In the genomic region with DNA sequence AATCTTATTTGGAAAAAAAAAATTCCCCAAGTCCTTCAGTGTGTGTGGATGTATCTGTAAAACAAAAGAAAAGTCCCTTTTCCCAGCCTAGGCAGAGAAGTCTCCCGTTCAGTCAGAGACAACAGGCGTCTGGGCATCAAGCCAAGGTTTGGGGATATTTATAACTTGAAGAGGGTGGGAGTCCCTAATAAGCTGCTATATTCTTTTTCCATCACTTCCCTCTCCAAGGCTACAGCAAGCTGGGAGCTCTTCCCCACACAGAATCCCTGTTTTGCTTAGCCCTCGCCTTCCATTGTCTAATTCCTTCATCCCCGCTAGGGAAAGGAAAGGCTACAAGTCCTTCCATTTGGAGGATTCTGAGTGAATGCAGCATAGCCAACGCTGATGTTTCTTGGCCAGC, we compare ENCODE assay signal across 8 mouse cellular contexts. TPM values are rescaled to one million over a fixed set of nuclear protein-coding genes. Genes with fewer than 3 reads are reported as not detected.
A peak's percentile ranks its signal among the peaks of the same experiment; 100 is the strongest.
DNase-seq lines count a peak whose midpoint lies in the region; ATAC-seq lines count a peak whose summit lies in the region.

A gene (plus strand): TSS at position 229 of the 400 bp plus-strand sequence.

- peaks cover 24% of the 10 kb centered on the region for H3K36me3 ChIP-seq in intestine, embryonic 14.5 days (ENCODE audit: control insufficient read depth, insufficient read depth, low read length)

- H3K9me3 ChIP-seq in intestine, embryonic 14.5 days (ENCODE audit: control insufficient read depth, low read length) = 0 out of 2 replicates have a peak, but pooled peaks cover 5% of the 10 kb centered on the region

- peak within 1 kb of the TSS; percentile 94 for H3K4me2 ChIP-seq in intestine, embryonic 14.5 days (ENCODE audit: low read length)

- H3K27me3 ChIP-seq in intestine, embryonic 14.5 days (replicated peaks; ENCODE audit: control insufficient read depth, insufficient read depth, low read length) = no peaks in the 10 kb centered on the region; the same call in 1 of the 2 replicates

- 22% methylated on average over 5 of the region's 5 CpGs for WGBS in intestine, embryonic 14.5 days

- ATAC-seq in intestine, embryonic 14.5 days (replicated peaks; ENCODE audit: low FRiP score, low TSS enrichment, low read depth) = no peak

- peak within 1 kb of the TSS; percentile 65 for H3K9ac ChIP-seq in intestine, embryonic 14.5 days (ENCODE audit: low read length)

- H3K4me1 ChIP-seq in intestine, embryonic 14.5 days (replicated peaks; ENCODE audit: control insufficient read depth, insufficient read depth, low read length) = peaks cover 31% of the 10 kb centered on the region

- peak; percentile 59 for DNase-seq in adrenal gland, adult 8-10 months
- peak; percentile 73 to 88 for DNase-seq in cerebellum, postnatal 25 days
- peak; percentile 74 for DNase-seq in gastrocnemius, postnatal 25 days
- peak; percentile 78 for DNase-seq in intestine, embryonic 14.5 days (ENCODE audit: low spot score)
- peak; percentile 42 to 84 for DNase-seq in left cerebral cortex, adult 8-10 months (ENCODE audit: low spot score in 2 of 2)
- peak; percentile 89 for DNase-seq in lung, postnatal 36 days
- DNase-seq in skeletal muscle tissue, adult 2 months (ENCODE audit: low read depth, low spot score) = peak; percentile 88
- DNase-seq in thymus, postnatal 36 days = no peak

- peak within 1 kb of the TSS; percentile 91 for H3K27ac ChIP-seq in intestine, embryonic 14.5 days (ENCODE audit: low read depth)

- peak within 1 kb of the TSS; percentile 74 for H3K4me3 ChIP-seq in intestine, embryonic 14.5 days (ENCODE audit: low read depth, low read length)

RNA-seq across cellular contexts. Expression of the gene that starts here (rescaled TPM):
- 10 to 100 TPM; 16.2 to 20.8 (median 18.1) TPM for total RNA-seq in adrenal gland, adult 8-10 months (2022)
- 10 to 100 TPM; 25.4 to 26.1 TPM for total RNA-seq in gastrocnemius, postnatal 25 days (2021)
- 19.0 and 25.4 TPM in 2 replicates for polyA plus RNA-seq in intestine, embryonic 14.5 days (2014; fragmentation: Nextera tagmentation; extraction: Ambion mirVana)
- 10 to 100 TPM; 42.5 to 54.8 (median 50.8) TPM for total RNA-seq in left cerebral cortex, adult 8-10 months (2022)

Comparison
In these comparisons a context has a peak if more than half of its experiments do, and no peak if none do; other contexts are left out.
1. DNase-seq: peak in adrenal gland, adult 8-10 months (single experiment), cerebellum, postnatal 25 days (2 of 2), gastrocnemius, postnatal 25 days (single experiment), intestine, embryonic 14.5 days (single experiment), left cerebral cortex, adult 8-10 months (2 of 2), lung, postnatal 36 days (single experiment) and skeletal muscle tissue, adult 2 months (single experiment); none in thymus, postnatal 36 days (0 of 2).